Mouse (Mus musculus) ES-E14 (cell line): ENCODE results near the gene Ak7. TPM values are rescaled to one million over a fixed set of nuclear protein-coding genes. Genes with fewer than 3 reads are reported as not detected.
A peak's percentile ranks its signal among the peaks of the same experiment; 100 is the strongest.

Source experiments
- DNase-seq: peaks from one replicate; pipeline ENCODE4 v3.0.0-alpha.2; 2013; ENCODE audit warnings: low read depth, low spot score
- H3K27ac ChIP-seq: 2 replicates; pipeline ENCODE4 v1.5.1; 2012; ENCODE audit warnings: low read depth, mild to moderate bottlenecking, low read length, moderate library complexity, mixed read lengths; ENCODE audit not compliant: poor library complexity, insufficient read depth, severe bottlenecking
- H3K36me3 ChIP-seq: 2 replicates; pipeline ENCODE4 v1.6.1; 2012; ENCODE audit warnings: mild to moderate bottlenecking, low read length, moderate library complexity, mixed read lengths; ENCODE audit not compliant: control insufficient read depth, poor library complexity, insufficient read depth, severe bottlenecking
- H3K4me1 ChIP-seq, 2 experiments: fragments of 150-350 bp in 1 of 2; sonication (generic) in 1 of 2; 2 replicates each; pipeline ENCODE4 v1.6.1; 2012; ENCODE audit warnings: low read length in 2 of 2, mild to moderate bottlenecking in 1 of 2, mixed read lengths in 1 of 2; ENCODE audit not compliant: control insufficient read depth in 2 of 2, insufficient read depth in 2 of 2, poor library complexity in 1 of 2
- H3K4me3 ChIP-seq, 2 experiments: fragments of 150-350 bp in 1 of 2; sonication (generic) in 1 of 2; 2 replicates each; pipeline ENCODE4 v1.5.1; 2012; ENCODE audit warnings: low read length in 2 of 2, low read depth in 1 of 2, mild to moderate bottlenecking in 1 of 2, mixed read lengths in 1 of 2; ENCODE audit not compliant: insufficient read depth in 1 of 2, poor library complexity in 1 of 2, severe bottlenecking in 1 of 2
- H3K9ac ChIP-seq: 2 replicates; pipeline ENCODE4 v1.6.1; 2012; ENCODE audit warnings: low read depth, mild to moderate bottlenecking, low read length, mixed read lengths; ENCODE audit not compliant: poor library complexity, insufficient read depth, severe bottlenecking
- H3K9me3 ChIP-seq: fragments of 150-350 bp; sonication (generic); 2 replicates; pipeline ENCODE4 v1.6.1; 2012; ENCODE audit warnings: low read depth, mild to moderate bottlenecking, low read length; ENCODE audit not compliant: control insufficient read depth, insufficient read depth
- CHD2 ChIP-seq: IDR thresholded peaks from 2 replicates; pipeline ENCODE4 v1.6.1; 2014; ENCODE audit warnings: mild to moderate bottlenecking, low read depth, low read length, inconsistent platforms
- HCFC1 ChIP-seq: IDR thresholded peaks from 2 replicates; pipeline ENCODE4 v1.6.1; 2012; ENCODE audit warnings: low read length, inconsistent platforms, borderline replicate concordance; ENCODE audit not compliant: insufficient read depth
- MAFK ChIP-seq: IDR thresholded peaks from 2 replicates; pipeline ENCODE4 v1.6.1; 2014; ENCODE audit warnings: mild to moderate bottlenecking, low read depth, low read length, inconsistent platforms; ENCODE audit not compliant: insufficient read depth
- ZC3H11A ChIP-seq: IDR thresholded peaks from 2 replicates; pipeline ENCODE4 v1.6.1; 2012; ENCODE audit warnings: low read depth, mild to moderate bottlenecking, inconsistent platforms, low read length, borderline replicate concordance
- ZNF384 ChIP-seq: IDR thresholded peaks from 2 replicates; pipeline ENCODE4 v1.6.1; 2012; ENCODE audit warnings: low read depth, low read length, inconsistent platforms
- in situ Hi-C, 2 experiments: fragments of 600-800 bp; cut with MboI; formaldehyde crosslinking; loops; one replicate each; pipeline ENCODE4 v1.15.1; 2025; ENCODE audit warnings: low sequenced_read_pairs in 2 of 2, inconsistent platforms in 1 of 2; ENCODE audit not compliant: unreplicated experiment in 2 of 2
- total RNA-seq: library from RNA; depleted of rRNA; stranded (reverse); fragments of 300-350 nt; gene quantifications from 2 replicates; pipeline ENCODE4 v1.2.3, GENCODE M21; 2012

The Ak7 gene
- total RNA-seq, 1 experiment: 6.5 TPM

GRCm38 (mm10) chr12:105759849-105760478, 54.2 kb downstream of the Ak7 start:
- in situ Hi-C loops: no loop called here
- no peak overlapping the region for H3K4me3 ChIP-seq
- H3K27ac ChIP-seq: peak overlapping the region; percentile 49; the same call in 1 of the 2 replicates

GRCm38 (mm10) chr12:105761171-105761570, 55.4 kb downstream of the Ak7 start:
- Histone ChIP-seq H3K36me3 (no peaks in the 10 kb centered on the region), H3K9ac (no peak overlapping the region), H3K27ac (peak overlapping the region; percentile 34; the same call in 1 of the 2 replicates), H3K9me3 (no peaks in the 10 kb centered on the region), H3K4me1 (peaks cover 9 to 23% of the 10 kb centered on the region in 2 experiments), H3K4me3 (no peak overlapping the region)
- in situ Hi-C loops: no loop called here
- no peak for DNase-seq
- TF ChIP-seq HCFC1 (no peak), CHD2 (no peak), ZNF384 (no peak), ZC3H11A (no peak), MAFK (no peak)

More at GRCm38 (mm10) chr12:105759849-105760478, 54.2 kb downstream of the Ak7 start:
- Histone ChIP-seq H3K4me1 (peaks cover 12 to 23% of the 10 kb centered on the region in 2 experiments), H3K9me3 (no peaks in the 10 kb centered on the region), H3K9ac (peak overlapping the region; percentile 26; the same call in 1 of the 2 replicates), H3K36me3 (no peaks in the 10 kb centered on the region)
- DNase-seq: no peak
- TF ChIP-seq ZNF384 (no peak), ZC3H11A (no peak), HCFC1 (no peak), CHD2 (no peak), MAFK (no peak)

- in situ Hi-C loops: no loop called here
- Histone ChIP-seq H3K36me3 (no peaks in the 10 kb centered on the region), H3K4me1 (peaks cover 9 to 23% of the 10 kb centered on the region in 2 experiments), H3K9ac (no peak overlapping the region; the same call in 1 of the 2 replicates), H3K9me3 (no peaks in the 10 kb centered on the region), H3K27ac (peak overlapping the region; percentile 34; the same call in 1 of the 2 replicates), H3K4me3 (no peak overlapping the region)
- TF ChIP-seq ZC3H11A (no peak), ZNF384 (no peak), CHD2 (no peak), MAFK (no peak), HCFC1 (no peak)
- DNase-seq: no peak
Measured at GRCm38 (mm10) chr12:105761629-105762028, 55.9 kb downstream of the Ak7 start.

GRCm38 (mm10) chr12:105769700-105770099, 63.9 kb downstream of the Ak7 start:
- H3K4me1 ChIP-seq: peaks cover 0 to 2% of the 10 kb centered on the region in 2 experiments; a peak in 1 of 4 replicates
- H3K9ac ChIP-seq: no peak overlapping the region
- DNase-seq: no peak
- H3K9me3 ChIP-seq: no peaks in the 10 kb centered on the region
- no peak overlapping the region for H3K4me3 ChIP-seq
- H3K36me3 ChIP-seq: no peaks in the 10 kb centered on the region
- in situ Hi-C loops: no loop called here
- no peak overlapping the region for H3K27ac ChIP-seq
- TF ChIP-seq HCFC1 (no peak), ZC3H11A (no peak), CHD2 (no peak), ZNF384 (no peak), MAFK (no peak)

- DNase-seq: no peak
- in situ Hi-C loops: no loop called here
- TF ChIP-seq HCFC1 (no peak), CHD2 (no peak), MAFK (no peak), ZC3H11A (no peak), ZNF384 (no peak)
- no peak overlapping the region for H3K27ac ChIP-seq
- no peaks in the 10 kb centered on the region for H3K9me3 ChIP-seq
- H3K9ac ChIP-seq: no peak overlapping the region
- no peaks in the 10 kb centered on the region for H3K36me3 ChIP-seq
- no peak overlapping the region for H3K4me3 ChIP-seq
- H3K4me1 ChIP-seq: no peaks in the 10 kb centered on the region
Measured at GRCm38 (mm10) chr12:105774871-105775270, 69.1 kb downstream of the Ak7 start.
